Mouse (Mus musculus) megakaryocyte, embryonic 14.5 days (primary cell): ENCODE results near the gene A1cf. TPM values are rescaled to one million over a fixed set of nuclear protein-coding genes. Genes with fewer than 3 reads are reported as not detected.

ENCODE experiments used
- H3K27me3 ChIP-seq: replicated peaks from 2 replicates; pipeline ENCODE3; 2012; ENCODE audit warnings: inconsistent platforms
- H3K36me3 ChIP-seq: replicated peaks from 2 replicates; pipeline ENCODE3; 2012; ENCODE audit warnings: low read length, inconsistent platforms, mixed read lengths
- H3K4me1 ChIP-seq: 2 replicates; pipeline ENCODE4 v1.6.1; 2012; ENCODE audit warnings: inconsistent platforms
- H3K4me3 ChIP-seq: replicated peaks from 2 replicates; pipeline ENCODE3; 2012; ENCODE audit warnings: moderate library complexity, mild to moderate bottlenecking, inconsistent platforms
- H3K9me3 ChIP-seq: 2 replicates; pipeline ENCODE4 v1.6.1; 2012; ENCODE audit warnings: inconsistent platforms
- FLI1 ChIP-seq: IDR thresholded peaks from 2 replicates; pipeline ENCODE4 v1.6.1; 2012; ENCODE audit warnings: low read length, inconsistent platforms, mixed read lengths
- GATA1 ChIP-seq: IDR thresholded peaks from 3 replicates; pipeline ENCODE4 v1.6.1; 2012; ENCODE audit warnings: mixed read lengths, low read length, inconsistent platforms, borderline replicate concordance
- polyA plus RNA-seq: library from polyadenylated mRNA; stranded (reverse); fragments of >175 nt; gene quantifications from 2 replicates; pipeline ENCODE4 v1.2.3, GENCODE M21; 2012; ENCODE audit warnings: low replicate concordance; ENCODE audit not compliant: insufficient read depth

Gene A1cf
- polyA plus RNA-seq, 1 experiment: not detected

- Histone ChIP-seq H3K36me3 (no peaks in the 10 kb centered on the region), H3K4me1 (peaks cover 4% of the 10 kb centered on the region; the same call in 1 of the 2 replicates), H3K9me3 (no peaks in the 10 kb centered on the region), H3K27me3 (no peaks in the 10 kb centered on the region), H3K4me3 (no peak overlapping the region)
- TF ChIP-seq GATA1 (no peak), FLI1 (no peak)
These were observed 21.4 kb downstream of the A1cf start for GRCm38 (mm10) chr19:31889988-31890387.

GRCm38 (mm10) chr19:31891001-31891893 lies 22.7 kb downstream of the A1cf start:
- Histone ChIP-seq H3K4me1 (peaks cover 4% of the 10 kb centered on the region; the same call in 1 of the 2 replicates), H3K9me3 (no peaks in the 10 kb centered on the region), H3K4me3 (no peak overlapping the region), H3K36me3 (no peaks in the 10 kb centered on the region), H3K27me3 (no peaks in the 10 kb centered on the region)
- no peak for TF ChIP-seq FLI1
- no peak for TF ChIP-seq GATA1

- TF ChIP-seq FLI1 (no peak), GATA1 (no peak)
- H3K27me3 ChIP-seq: no peaks in the 10 kb centered on the region
- no peaks in the 10 kb centered on the region for H3K9me3 ChIP-seq
- H3K4me3 ChIP-seq: no peak overlapping the region
- H3K36me3 ChIP-seq: no peaks in the 10 kb centered on the region
- H3K4me1 ChIP-seq: no peaks in the 10 kb centered on the region
These were observed 27.4 kb downstream of the A1cf start for GRCm38 (mm10) chr19:31895971-31896370.

GRCm38 (mm10) chr19:31896711-31897110 lies 28.1 kb downstream of the A1cf start:
- H3K9me3 ChIP-seq: no peaks in the 10 kb centered on the region
- no peaks in the 10 kb centered on the region for H3K4me1 ChIP-seq
- H3K36me3 ChIP-seq: no peaks in the 10 kb centered on the region
- no peak overlapping the region for H3K4me3 ChIP-seq
- H3K27me3 ChIP-seq: no peaks in the 10 kb centered on the region
- TF ChIP-seq FLI1: no peak
- TF ChIP-seq GATA1: no peak

- no peak overlapping the region for H3K4me3 ChIP-seq
- peaks cover 27% of the 10 kb centered on the region for H3K4me1 ChIP-seq
- H3K27me3 ChIP-seq: no peaks in the 10 kb centered on the region
- TF ChIP-seq GATA1: no peak
- TF ChIP-seq FLI1: no peak
- H3K9me3 ChIP-seq: no peaks in the 10 kb centered on the region
- H3K36me3 ChIP-seq: no peaks in the 10 kb centered on the region
These were observed 37.1 kb downstream of the A1cf start for GRCm38 (mm10) chr19:31905671-31906070.

- Histone ChIP-seq H3K4me3 (peak overlapping the region; percentile 83), H3K4me1 (peaks cover 65% of the 10 kb centered on the region), H3K27me3 (no peaks in the 10 kb centered on the region), H3K36me3 (no peaks in the 10 kb centered on the region), H3K9me3 (no peaks in the 10 kb centered on the region)
- peak; percentile 5; the same call in 1 of the 3 replicates for TF ChIP-seq GATA1
- TF ChIP-seq FLI1: peak; percentile 68; the same call in 1 of the 2 replicates
These were observed 41.9 kb downstream of the A1cf start for GRCm38 (mm10) chr19:31910423-31910822.

- Histone ChIP-seq H3K9me3 (no peaks in the 10 kb centered on the region), H3K4me3 (no peak overlapping the region), H3K36me3 (no peaks in the 10 kb centered on the region), H3K27me3 (no peaks in the 10 kb centered on the region), H3K4me1 (peaks cover 64% of the 10 kb centered on the region)
- TF ChIP-seq GATA1 (no peak), FLI1 (no peak)
These were observed 45.4 kb downstream of the A1cf start for GRCm38 (mm10) chr19:31913946-31914345.

- peaks cover 9% of the 10 kb centered on the region; the same call in 1 of the 2 replicates for H3K4me1 ChIP-seq
- no peak overlapping the region for H3K4me3 ChIP-seq
- no peaks in the 10 kb centered on the region for H3K27me3 ChIP-seq
- TF ChIP-seq GATA1: no peak
- no peak for TF ChIP-seq FLI1
- no peaks in the 10 kb centered on the region for H3K9me3 ChIP-seq
- H3K36me3 ChIP-seq: no peaks in the 10 kb centered on the region
These were observed 51.8 kb downstream of the A1cf start for GRCm38 (mm10) chr19:31920357-31920756.

- no peak overlapping the region for H3K4me3 ChIP-seq
- H3K9me3 ChIP-seq: peaks cover under 1% of the 10 kb centered on the region; the same call in 1 of the 2 replicates
- peaks cover 3% of the 10 kb centered on the region; the same call in 1 of the 2 replicates for H3K4me1 ChIP-seq
- H3K36me3 ChIP-seq: no peaks in the 10 kb centered on the region
- H3K27me3 ChIP-seq: no peaks in the 10 kb centered on the region
- TF ChIP-seq FLI1 (no peak), GATA1 (no peak)
These were observed 53.3 kb downstream of the A1cf start for GRCm38 (mm10) chr19:31921852-31922251.

GRCm38 (mm10) chr19:31923615-31924352 lies 55.2 kb downstream of the A1cf start:
- TF ChIP-seq GATA1: no peak
- TF ChIP-seq FLI1: no peak

More at GRCm38 (mm10) chr19:31923615-31924352, 55.2 kb downstream of the A1cf start:
- H3K9me3 ChIP-seq: peaks cover 4% of the 10 kb centered on the region; the same call in 1 of the 2 replicates
- H3K4me1 ChIP-seq: peaks cover 6% of the 10 kb centered on the region; the same call in 1 of the 2 replicates
- no peaks in the 10 kb centered on the region for H3K27me3 ChIP-seq
- H3K4me3 ChIP-seq: no peak overlapping the region
- no peaks in the 10 kb centered on the region for H3K36me3 ChIP-seq
